Mouse (Mus musculus): ENCODE measurements around the gene Caln1. TPM values are rescaled to one million over a fixed set of nuclear protein-coding genes. Genes with fewer than 3 reads are reported as not detected.

Gene Caln1
- polyA plus RNA-seq, 1 experiment from 2014 or later = 0.27 TPM

DNA sequence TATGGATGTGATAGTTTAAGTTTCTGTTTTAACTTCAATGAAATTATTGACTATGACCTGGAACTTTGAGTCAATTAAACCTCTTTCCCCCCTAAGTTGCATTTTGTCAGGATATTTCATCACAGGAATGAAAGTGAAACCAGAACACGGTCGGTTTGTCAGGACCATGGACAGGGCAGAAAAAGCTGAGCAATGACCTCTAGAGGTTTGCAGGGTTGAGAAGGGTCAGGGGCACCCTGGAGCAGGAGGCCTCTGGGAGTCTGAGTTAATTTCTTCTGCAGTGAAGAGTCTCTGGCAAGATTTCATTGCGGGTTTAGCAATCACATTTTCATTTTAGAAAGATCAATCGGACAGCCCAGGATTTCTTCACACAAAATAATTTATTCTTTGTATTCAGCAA is 184.7 kb downstream of the Caln1 start:
- Histone ChIP-seq H3K27ac (ENCODE audit: low read length) (no peak overlapping the region), H3K4me3 (ENCODE audit: low read length) (no peak overlapping the region), H3K4me1 (ENCODE audit: control insufficient read depth, insufficient read depth, low read length) (no peaks in the 10 kb centered on the region), H3K9ac (ENCODE audit: low read depth, low read length) (no peak overlapping the region), H3K27me3 (replicated peaks; ENCODE audit: control insufficient read depth, insufficient read depth, low read length) (no peaks in the 10 kb centered on the region), H3K9me3 (ENCODE audit: control insufficient read depth, low read length) (no peaks in the 10 kb centered on the region), H3K36me3 (ENCODE audit: control insufficient read depth, insufficient read depth, low read length) (no peaks in the 10 kb centered on the region), H3K4me2 (ENCODE audit: low read depth, low read length) (no peak overlapping the region)
- no peak for ATAC-seq
- WGBS = 57% methylated on average over 4 of the region's 4 CpGs

DNA sequence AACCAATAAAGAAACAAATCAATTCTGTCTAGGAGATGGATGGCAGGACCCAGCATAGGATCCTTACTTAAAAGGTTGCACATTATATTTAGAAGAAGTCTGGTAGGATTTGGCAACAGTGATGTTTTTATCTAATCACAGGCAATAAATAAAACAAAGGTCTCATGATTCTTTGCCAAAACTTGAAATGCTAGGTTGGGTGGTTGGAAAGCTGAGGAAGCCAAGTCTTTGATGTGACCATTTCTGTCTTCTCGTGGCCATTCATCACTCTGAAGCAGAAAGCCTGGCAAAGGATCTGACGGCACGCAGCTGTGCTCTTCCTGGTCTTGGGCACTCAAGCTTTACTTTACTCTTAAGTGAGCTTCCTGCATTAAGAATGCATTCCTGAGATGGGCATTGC is 193.9 kb downstream of the Caln1 start:
- H3K36me3 ChIP-seq (ENCODE audit: control insufficient read depth, insufficient read depth, low read length) = no peaks in the 10 kb centered on the region
- H3K4me2 ChIP-seq (ENCODE audit: low read depth, low read length) = no peak overlapping the region
- H3K27ac ChIP-seq (ENCODE audit: low read length) = no peak overlapping the region
- 71% methylated on average over 3 of the region's 3 CpGs for WGBS
- no peak overlapping the region for H3K9ac ChIP-seq (ENCODE audit: low read depth, low read length)
- no peaks in the 10 kb centered on the region for H3K9me3 ChIP-seq (ENCODE audit: control insufficient read depth, low read length)
- H3K4me1 ChIP-seq (ENCODE audit: control insufficient read depth, insufficient read depth, low read length) = no peaks in the 10 kb centered on the region
- no peak overlapping the region for H3K4me3 ChIP-seq (ENCODE audit: low read length)
- no peaks in the 10 kb centered on the region for H3K27me3 ChIP-seq (replicated peaks; ENCODE audit: control insufficient read depth, insufficient read depth, low read length)
- no peak for ATAC-seq

DNA sequence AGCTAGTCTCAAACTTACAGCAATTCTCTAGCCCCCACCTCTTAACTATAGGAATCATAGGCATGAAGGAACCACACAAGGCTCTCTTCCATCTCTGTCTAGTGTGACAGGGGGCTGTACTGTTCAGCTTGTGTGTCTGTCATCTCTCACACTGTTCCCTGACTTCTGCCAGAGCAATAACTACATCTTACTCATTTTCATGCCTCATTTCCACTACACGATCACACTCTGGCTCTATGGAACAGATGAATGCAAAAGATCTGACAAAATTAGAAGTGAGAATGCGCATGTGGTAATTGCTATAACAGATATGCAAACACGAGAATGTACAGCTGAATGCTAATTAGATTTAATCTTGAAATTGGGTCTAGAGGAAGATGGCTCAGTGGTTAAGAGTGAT is 196.7 kb downstream of the Caln1 start:
- Histone ChIP-seq H3K4me2 (ENCODE audit: low read depth, low read length) (no peak overlapping the region), H3K36me3 (ENCODE audit: control insufficient read depth, insufficient read depth, low read length) (no peaks in the 10 kb centered on the region), H3K9ac (ENCODE audit: low read depth, low read length) (no peak overlapping the region), H3K27me3 (replicated peaks; ENCODE audit: control insufficient read depth, insufficient read depth, low read length) (no peaks in the 10 kb centered on the region), H3K9me3 (ENCODE audit: control insufficient read depth, low read length) (no peaks in the 10 kb centered on the region), H3K4me1 (ENCODE audit: control insufficient read depth, insufficient read depth, low read length) (no peaks in the 10 kb centered on the region), H3K27ac (ENCODE audit: low read length) (no peak overlapping the region), H3K4me3 (ENCODE audit: low read length) (no peak overlapping the region)
- 93% methylated on average over 3 of the region's 3 CpGs for WGBS
- ATAC-seq = no peak

DNA sequence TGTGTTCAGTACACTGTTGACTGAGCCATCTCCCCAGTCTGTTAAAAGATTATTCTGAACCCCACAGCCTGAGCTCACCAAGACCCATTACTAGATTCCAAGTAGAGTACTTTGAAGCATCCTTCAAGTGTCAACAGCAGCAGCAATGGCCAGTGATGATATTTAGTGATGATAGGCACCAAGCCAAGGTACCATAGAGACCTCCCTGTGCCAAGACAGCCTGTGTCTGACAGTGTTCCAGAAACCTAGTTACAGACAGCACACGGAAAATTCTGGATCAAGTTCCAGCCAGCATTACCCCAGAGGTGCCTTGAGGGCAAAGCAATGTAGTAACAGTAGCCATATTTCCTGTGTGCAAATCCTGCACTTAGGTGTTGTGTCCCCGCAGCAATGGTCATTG is 208.3 kb downstream of the Caln1 start:
- no peak overlapping the region for H3K4me2 ChIP-seq (ENCODE audit: low read depth, low read length)

DNA sequence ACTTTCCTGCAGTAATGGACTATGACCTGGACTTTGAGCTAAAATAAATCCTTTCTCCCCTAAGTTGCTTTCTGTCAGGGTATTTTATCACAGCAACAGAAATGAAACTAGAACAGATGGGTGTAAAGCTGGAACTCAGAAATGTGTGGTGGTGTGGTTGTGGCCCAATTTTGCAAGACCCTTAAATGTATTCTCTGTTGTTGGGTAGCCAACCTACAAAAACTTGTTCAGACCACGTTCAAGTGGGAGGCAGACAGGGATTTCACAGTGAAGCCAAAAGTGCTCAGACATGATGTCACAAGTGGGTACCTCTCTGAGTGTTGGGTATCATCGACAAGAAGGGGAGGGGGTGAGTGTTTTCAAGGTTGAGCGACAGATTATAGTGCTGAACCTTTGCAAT is 214.8 kb downstream of the Caln1 start:
- no peak overlapping the region for H3K4me3 ChIP-seq (ENCODE audit: low read length)
- no peak overlapping the region for H3K27ac ChIP-seq (ENCODE audit: low read length)
- ATAC-seq = no peak
- H3K4me2 ChIP-seq (ENCODE audit: low read depth, low read length) = no peak overlapping the region
- H3K4me1 ChIP-seq (ENCODE audit: control insufficient read depth, insufficient read depth, low read length) = no peaks in the 10 kb centered on the region
- H3K27me3 ChIP-seq (replicated peaks; ENCODE audit: control insufficient read depth, insufficient read depth, low read length) = no peaks in the 10 kb centered on the region
- no peaks in the 10 kb centered on the region for H3K36me3 ChIP-seq (ENCODE audit: control insufficient read depth, insufficient read depth, low read length)
- H3K9me3 ChIP-seq (ENCODE audit: control insufficient read depth, low read length) = 0 out of 2 replicates have a peak, but pooled peaks cover 4% of the 10 kb centered on the region
- WGBS = 82% methylated on average over 3 of the region's 3 CpGs
- H3K9ac ChIP-seq (ENCODE audit: low read depth, low read length) = no peak overlapping the region

More for the DNA sequence above, 208.3 kb downstream of the Caln1 start:
- Histone ChIP-seq H3K9ac (ENCODE audit: low read depth, low read length) (no peak overlapping the region), H3K27me3 (replicated peaks; ENCODE audit: control insufficient read depth, insufficient read depth, low read length) (no peaks in the 10 kb centered on the region), H3K36me3 (ENCODE audit: control insufficient read depth, insufficient read depth, low read length) (no peaks in the 10 kb centered on the region), H3K27ac (ENCODE audit: low read length) (no peak overlapping the region), H3K9me3 (ENCODE audit: control insufficient read depth, low read length) (no peaks in the 10 kb centered on the region), H3K4me3 (ENCODE audit: low read length) (no peak overlapping the region), H3K4me1 (ENCODE audit: control insufficient read depth, insufficient read depth, low read length) (no peaks in the 10 kb centered on the region)
- ATAC-seq = no peak
- WGBS = 89% methylated on average over 2 of the region's 2 CpGs

DNA sequence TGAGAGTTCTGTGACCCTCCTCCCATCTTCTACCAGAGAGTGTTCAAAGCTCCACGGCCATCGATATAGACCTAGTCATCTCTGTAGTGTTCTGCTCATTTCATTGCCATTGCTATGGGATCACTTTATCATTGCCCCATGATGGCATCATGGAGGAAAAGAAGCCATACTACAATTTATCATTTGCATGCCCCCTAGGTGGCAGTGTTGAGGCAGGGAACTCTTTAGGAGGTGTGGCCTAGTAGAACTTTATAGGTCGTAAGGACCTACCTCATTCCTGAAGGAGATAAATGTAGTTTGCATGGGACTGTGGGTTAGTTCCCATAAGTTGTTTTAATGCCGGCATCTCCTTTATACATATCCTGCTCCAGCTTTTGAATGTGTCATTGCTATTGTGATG is 217.0 kb downstream of the Caln1 start:
- H3K9ac ChIP-seq (ENCODE audit: low read depth, low read length) = no peak overlapping the region
- H3K4me1 ChIP-seq (ENCODE audit: control insufficient read depth, insufficient read depth, low read length) = no peaks in the 10 kb centered on the region
- H3K27ac ChIP-seq (ENCODE audit: low read length) = no peak overlapping the region
- no peak overlapping the region for H3K4me2 ChIP-seq (ENCODE audit: low read depth, low read length)
- H3K9me3 ChIP-seq (ENCODE audit: control insufficient read depth, low read length) = 0 out of 2 replicates have a peak, but pooled peaks cover 4% of the 10 kb centered on the region
- no peak overlapping the region for H3K4me3 ChIP-seq (ENCODE audit: low read length)
- WGBS = 91% methylated on average over 4 of the region's 4 CpGs
- no peaks in the 10 kb centered on the region for H3K27me3 ChIP-seq (replicated peaks; ENCODE audit: control insufficient read depth, insufficient read depth, low read length)
- H3K36me3 ChIP-seq (ENCODE audit: control insufficient read depth, insufficient read depth, low read length) = no peaks in the 10 kb centered on the region
- no peak for ATAC-seq

DNA sequence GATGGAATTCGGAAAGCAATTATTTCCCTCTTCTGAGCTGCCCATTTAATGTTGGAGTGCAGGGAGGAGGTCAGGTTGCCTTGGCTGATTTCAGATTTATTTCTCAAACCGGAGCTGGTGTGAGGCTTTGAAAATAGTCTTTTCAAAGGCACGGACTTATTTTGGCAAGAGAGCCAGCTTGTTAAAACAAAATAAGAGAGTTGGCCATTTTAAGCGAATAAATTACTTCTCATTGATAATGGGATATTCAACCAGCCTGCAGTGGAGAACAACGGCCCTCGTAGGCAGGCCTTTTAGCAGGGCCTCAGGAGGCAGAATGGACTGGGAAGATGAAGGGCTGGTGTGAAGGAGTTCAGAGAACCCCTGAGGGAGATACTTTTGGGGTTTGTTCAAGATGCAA is 227.3 kb downstream of the Caln1 start:
- no peak overlapping the region for H3K27ac ChIP-seq (ENCODE audit: low read length)
- no peaks in the 10 kb centered on the region for H3K4me1 ChIP-seq (ENCODE audit: control insufficient read depth, insufficient read depth, low read length)
- WGBS = 79% methylated on average over 6 of the region's 6 CpGs
- no peaks in the 10 kb centered on the region for H3K36me3 ChIP-seq (ENCODE audit: control insufficient read depth, insufficient read depth, low read length)
- no peak overlapping the region for H3K4me3 ChIP-seq (ENCODE audit: low read length)
- H3K27me3 ChIP-seq (replicated peaks; ENCODE audit: control insufficient read depth, insufficient read depth, low read length) = no peaks in the 10 kb centered on the region
- H3K9me3 ChIP-seq (ENCODE audit: control insufficient read depth, low read length) = no peaks in the 10 kb centered on the region
- ATAC-seq = no peak
- no peak overlapping the region for H3K9ac ChIP-seq (ENCODE audit: low read depth, low read length)
- H3K4me2 ChIP-seq (ENCODE audit: low read depth, low read length) = no peak overlapping the region

DNA sequence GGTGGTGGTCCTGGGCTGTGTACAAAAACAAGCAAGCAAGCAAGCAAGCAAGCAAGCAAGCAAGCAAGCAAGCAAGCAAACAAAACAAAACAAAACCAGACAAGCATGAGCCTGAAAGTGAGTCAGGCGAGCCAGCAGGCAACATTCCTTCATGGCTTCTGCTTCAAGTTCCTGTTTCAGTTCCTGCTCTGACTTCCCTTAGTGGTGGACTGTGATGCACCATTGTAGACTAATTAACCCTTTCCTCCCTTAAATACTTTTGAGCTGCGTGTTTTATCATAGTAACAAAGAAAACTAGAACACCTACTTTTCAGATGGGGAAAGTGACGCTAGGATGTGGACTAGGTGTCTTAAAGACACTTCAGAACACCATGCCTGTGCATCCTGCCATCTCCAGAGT is 244.4 kb downstream of the Caln1 start:
- Histone ChIP-seq H3K9ac (ENCODE audit: low read depth, low read length) (no peak overlapping the region), H3K9me3 (ENCODE audit: control insufficient read depth, low read length) (no peaks in the 10 kb centered on the region), H3K36me3 (ENCODE audit: control insufficient read depth, insufficient read depth, low read length) (no peaks in the 10 kb centered on the region), H3K4me2 (ENCODE audit: low read depth, low read length) (no peak overlapping the region), H3K4me3 (ENCODE audit: low read length) (no peak overlapping the region), H3K27ac (ENCODE audit: low read length) (no peak overlapping the region), H3K4me1 (ENCODE audit: control insufficient read depth, insufficient read depth, low read length) (no peaks in the 10 kb centered on the region), H3K27me3 (replicated peaks; ENCODE audit: control insufficient read depth, insufficient read depth, low read length) (no peaks in the 10 kb centered on the region)
- WGBS = 78% methylated on average over 3 of the region's 3 CpGs
- no peak for ATAC-seq

DNA sequence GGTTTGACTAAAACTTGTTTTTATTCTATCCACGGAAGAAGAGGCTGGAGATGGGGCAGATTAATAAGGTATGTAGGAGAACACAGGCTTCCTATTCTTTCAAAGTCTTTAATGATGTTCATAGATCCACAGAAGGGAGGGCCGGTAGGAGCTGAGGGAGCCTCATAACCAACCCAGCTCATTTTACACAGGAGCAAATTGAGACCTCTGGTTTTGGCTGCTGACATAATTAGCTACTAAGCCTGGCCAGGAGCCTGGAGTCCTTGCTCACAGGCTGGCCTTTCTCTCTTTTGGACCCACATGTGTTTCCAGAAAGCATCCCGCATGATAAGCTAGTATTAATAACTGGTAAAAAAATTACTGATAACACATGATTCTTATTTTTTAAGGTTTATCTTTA is 245.0 kb downstream of the Caln1 start:
- H3K4me3 ChIP-seq (ENCODE audit: low read length) = no peak overlapping the region
- no peaks in the 10 kb centered on the region for H3K9me3 ChIP-seq (ENCODE audit: control insufficient read depth, low read length)
- 81% methylated on average over 3 of the region's 3 CpGs for WGBS
- no peaks in the 10 kb centered on the region for H3K27me3 ChIP-seq (replicated peaks; ENCODE audit: control insufficient read depth, insufficient read depth, low read length)
- H3K27ac ChIP-seq (ENCODE audit: low read length) = no peak overlapping the region
- H3K36me3 ChIP-seq (ENCODE audit: control insufficient read depth, insufficient read depth, low read length) = no peaks in the 10 kb centered on the region
- no peaks in the 10 kb centered on the region for H3K4me1 ChIP-seq (ENCODE audit: control insufficient read depth, insufficient read depth, low read length)
- no peak for ATAC-seq
- H3K4me2 ChIP-seq (ENCODE audit: low read depth, low read length) = no peak overlapping the region
- no peak overlapping the region for H3K9ac ChIP-seq (ENCODE audit: low read depth, low read length)

DNA sequence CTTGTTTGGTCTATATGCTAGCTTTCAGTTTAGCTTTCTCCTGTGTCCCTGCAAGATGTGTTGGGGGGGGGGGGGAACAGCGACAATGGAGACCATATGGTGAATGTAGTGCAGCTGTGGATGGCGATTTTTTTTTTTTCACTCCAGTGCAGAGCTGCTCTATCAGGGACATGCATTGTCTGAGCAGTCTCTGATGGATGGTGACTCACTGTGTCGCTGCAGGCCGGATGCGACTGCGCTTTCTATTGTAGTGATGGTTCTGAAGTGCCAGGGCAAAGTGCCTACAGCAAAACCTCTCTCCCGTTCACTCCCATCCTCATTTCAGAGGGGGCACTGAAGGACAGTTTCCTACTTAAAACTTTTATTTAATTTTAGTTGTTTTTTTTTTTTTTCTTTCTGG is 250.8 kb downstream of the Caln1 start:
- ATAC-seq = no peak
- Histone ChIP-seq H3K4me1 (ENCODE audit: control insufficient read depth, insufficient read depth, low read length) (no peaks in the 10 kb centered on the region), H3K27me3 (replicated peaks; ENCODE audit: control insufficient read depth, insufficient read depth, low read length) (no peaks in the 10 kb centered on the region), H3K4me3 (ENCODE audit: low read length) (no peak overlapping the region), H3K4me2 (ENCODE audit: low read depth, low read length) (no peak overlapping the region), H3K27ac (ENCODE audit: low read length) (no peak overlapping the region), H3K9ac (ENCODE audit: low read depth, low read length) (no peak overlapping the region), H3K36me3 (ENCODE audit: control insufficient read depth, insufficient read depth, low read length) (no peaks in the 10 kb centered on the region), H3K9me3 (ENCODE audit: control insufficient read depth, low read length) (no peaks in the 10 kb centered on the region)
- whole genome bisulfite sequencing = 78% methylated on average over 7 of the region's 7 CpGs
